Mouse (Mus musculus): ENCODE measurements around the gene Abcb6.

DNA sequence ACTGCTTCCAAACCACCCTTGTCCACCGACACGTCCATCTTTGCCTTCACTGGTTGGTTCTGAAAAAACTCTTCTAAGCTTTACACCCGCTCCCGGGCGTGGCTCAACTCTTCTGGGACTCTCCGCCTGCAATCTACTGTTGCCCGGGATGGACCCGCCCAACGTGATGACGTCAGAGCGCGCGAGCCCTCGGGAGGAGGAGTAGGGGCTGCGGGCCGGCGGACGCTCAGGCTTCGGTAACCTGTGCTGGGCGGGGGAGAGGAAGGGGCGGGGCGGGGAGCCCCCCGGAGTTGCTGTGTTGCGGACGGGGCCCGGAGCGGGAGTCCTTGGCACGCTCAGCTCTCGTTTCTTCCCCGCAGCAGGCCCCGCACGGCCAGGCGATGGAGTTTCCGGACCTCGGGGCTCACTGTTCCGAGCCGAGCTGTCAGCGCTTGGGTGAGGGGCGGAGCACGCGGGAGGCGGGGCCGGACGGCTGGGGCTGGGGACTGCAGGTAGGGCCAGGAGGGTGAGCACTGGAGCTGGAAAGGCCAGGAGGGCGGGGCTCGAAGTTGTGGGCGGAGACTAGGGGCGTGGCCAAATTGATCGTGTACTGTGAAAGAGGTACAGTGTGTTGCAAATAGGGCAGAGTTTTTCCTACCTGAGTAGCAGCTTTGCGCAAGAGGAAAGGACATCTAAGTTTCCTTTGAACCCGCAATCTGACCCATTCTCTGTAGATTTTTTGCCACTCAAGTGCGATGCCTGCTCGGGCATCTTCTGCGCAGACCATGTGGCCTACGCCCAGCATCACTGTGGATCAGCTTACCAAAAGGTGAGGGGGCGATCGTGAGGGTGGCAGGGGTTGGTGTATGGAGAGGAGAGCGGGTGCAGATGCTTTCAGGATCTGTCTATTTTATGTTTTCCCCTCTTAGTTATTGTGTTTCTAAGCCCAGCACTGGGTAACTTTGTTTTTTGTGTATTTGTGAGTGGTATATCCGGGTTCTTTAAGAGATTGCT, 11.4 kb downstream of the Abcb6 start, which contains the start of gene Zfand2b:
- TF ChIP-seq CTCF (IDR thresholded peaks at IDR 0.05; ENCODE audit: low read depth): peak; percentile 28; the same call in 1 of the 2 replicates
- peak; percentile 1; the same call in 1 of the 2 replicates for TF ChIP-seq EP300 (IDR thresholded peaks at IDR 0.05; ENCODE audit: low read depth)
